Mouse (Mus musculus) testis, adult 2 months (tissue): ENCODE measurements around the gene Trem2.

ENCODE experiments used
- CTCF ChIP-seq: fragments of 200-500 bp; IDR thresholded peaks from 2 replicates; pipeline ENCODE4 v1.5.1; 2012; ENCODE audit warnings: low read depth, mild to moderate bottlenecking, inconsistent platforms, low read length, moderate library complexity; ENCODE audit not compliant: control insufficient read depth, insufficient read depth, insufficient replicate concordance
- POLR2A ChIP-seq: fragments of 200-500 bp; IDR thresholded peaks from 2 replicates; pipeline ENCODE4 v1.6.1; 2012; ENCODE audit warnings: low read depth, mild to moderate bottlenecking, inconsistent platforms, low read length, moderate library complexity; ENCODE audit not compliant: control insufficient read depth

GRCm38 (mm10) chr17:48332524-48332923, 13.7 kb upstream of the Trem2 start:
- no peak for TF ChIP-seq CTCF
- no peak for TF ChIP-seq POLR2A
